8 mouse cellular contexts compared by ENCODE assay signal in the genomic region with DNA sequence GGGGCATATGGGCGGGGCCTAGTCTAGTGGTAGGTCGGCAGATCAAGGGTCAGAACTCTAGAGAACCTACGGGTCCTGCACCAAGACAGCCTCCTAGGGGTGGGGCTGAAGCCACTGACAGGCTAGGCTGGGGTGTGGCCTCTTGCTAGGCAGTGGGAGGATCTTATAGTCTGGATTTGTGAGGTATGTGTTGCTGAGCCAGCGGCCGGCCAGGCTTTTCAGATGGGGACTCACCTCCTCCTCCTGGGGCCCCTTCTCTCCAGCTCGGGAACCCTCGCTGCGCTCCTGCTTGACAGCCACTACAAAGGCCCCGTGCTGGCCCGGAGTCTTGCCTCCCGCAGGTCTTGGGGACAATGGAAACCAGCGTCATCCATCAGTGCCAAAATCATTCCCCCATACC. TPM values are rescaled to one million over a fixed set of nuclear protein-coding genes. Genes with fewer than 3 reads are reported as not detected.
DNase-seq lines count a peak whose midpoint lies in the region; ATAC-seq lines count a peak whose summit lies in the region.

No protein-coding gene starts in this region.

- H3K27me3 ChIP-seq in heart, embryonic 14.5 days (ENCODE audit: control insufficient read depth, insufficient read depth, low read length) = no peaks in the 10 kb centered on the region
- peaks cover 52% of the 10 kb centered on the region for H3K27me3 ChIP-seq in midbrain, embryonic 10.5 days (ENCODE audit: low read depth, poor library complexity, severe bottlenecking)

- H3K9ac ChIP-seq in heart, embryonic 14.5 days (ENCODE audit: low read length) = peak overlapping the region; percentile 96

- 6% methylated on average over 11 of the region's 12 CpGs for WGBS in heart, embryonic 14.5 days
- 5% methylated on average over 12 of the region's 12 CpGs for WGBS in midbrain, embryonic 10.5 days

- peak overlapping the region in 1 of 2 experiments; percentile 84; a peak in 2 of 4 replicates for H3K27ac ChIP-seq in heart, embryonic 14.5 days (replicated peaks in 1 of 2; ENCODE audit: control insufficient read depth in 1 of 2, insufficient read depth in 1 of 2, low read depth in 2 of 2, low read length in 2 of 2)
- peak overlapping the region; percentile 95 for H3K27ac ChIP-seq in midbrain, embryonic 10.5 days (replicated peaks)

- peaks cover 34% of the 10 kb centered on the region for H3K36me3 ChIP-seq in heart, embryonic 14.5 days (ENCODE audit: control insufficient read depth, insufficient read depth, low read length)
- H3K36me3 ChIP-seq in midbrain, embryonic 10.5 days = peaks cover 35% of the 10 kb centered on the region

- peaks cover 17 to 28% of the 10 kb centered on the region in 2 experiments for H3K4me1 ChIP-seq in heart, embryonic 14.5 days (ENCODE audit: control insufficient read depth in 2 of 2, insufficient read depth in 2 of 2, low read length in 2 of 2)
- H3K4me1 ChIP-seq in midbrain, embryonic 10.5 days = peaks cover 55% of the 10 kb centered on the region

- no peaks in the 10 kb centered on the region for H3K9me3 ChIP-seq in heart, embryonic 14.5 days (ENCODE audit: control insufficient read depth, low read length)
- no peaks in the 10 kb centered on the region for H3K9me3 ChIP-seq in midbrain, embryonic 10.5 days (replicated peaks)

- peak overlapping the region; percentile 66 to 85 for H3K4me3 ChIP-seq in heart, embryonic 14.5 days (ENCODE audit: control insufficient read depth in 1 of 2, insufficient read depth in 1 of 2, low read depth in 1 of 2, low read length in 2 of 2)
- peak overlapping the region; percentile 77 for H3K4me3 ChIP-seq in midbrain, embryonic 10.5 days

- DNase-seq in cerebellum, adult 9-10 months = peak; percentile 50
- no peak for DNase-seq in cerebellum, adult 11 months
- DNase-seq in adipocyte (ENCODE audit: low spot score) = peak; percentile 67
- DNase-seq in kidney, postnatal 25 days = peak; percentile 70 to 88
- DNase-seq in midbrain, embryonic 10.5 days (ENCODE audit: low spot score) = peak; percentile 38
- DNase-seq in natural killer cell, adult 2 months (ENCODE audit: low spot score in 2 of 2) = no peak

- H3K4me2 ChIP-seq in heart, embryonic 14.5 days (ENCODE audit: low read length) = peak overlapping the region; percentile 98

- ATAC-seq in heart, embryonic 14.5 days (ENCODE audit: insufficient number of reproducible peaks, insufficient read depth, low FRiP score, low read depth) = no peak
- no peak for ATAC-seq in frontal cortex, adult (ENCODE audit: low TSS enrichment)

RNA-seq across cellular contexts. Expression of a gene that starts 1.1 kb away (rescaled TPM):
- 94.2 and 97.0 TPM in 2 replicates for polyA plus RNA-seq in heart, embryonic 14.5 days (2014; fragmentation: Nextera tagmentation; extraction: Ambion mirVana)
- polyA plus RNA-seq in midbrain, embryonic 10.5 days (2016; fragmentation: Nextera tagmentation; extraction: Ambion mirVana) = 102 and 115 TPM in 2 replicates

RNA-seq across cellular contexts. Expression of a gene that starts 6.1 kb away (rescaled TPM):
- 0.11 TPM in 1 of 2 replicates, not detected in the other for polyA plus RNA-seq in heart, embryonic 14.5 days (2014; fragmentation: Nextera tagmentation; extraction: Ambion mirVana)
- polyA plus RNA-seq in midbrain, embryonic 10.5 days (2016; fragmentation: Nextera tagmentation; extraction: Ambion mirVana) = not detected in 2 replicates

RNA-seq across cellular contexts. Expression of a gene that starts 8.1 kb away (rescaled TPM):
- 3.7 and 6.5 TPM in 2 replicates for polyA plus RNA-seq in heart, embryonic 14.5 days (2014; fragmentation: Nextera tagmentation; extraction: Ambion mirVana)
- 9.3 and 10.6 TPM in 2 replicates for polyA plus RNA-seq in midbrain, embryonic 10.5 days (2016; fragmentation: Nextera tagmentation; extraction: Ambion mirVana)

RNA-seq across cellular contexts. Expression of a gene that starts 16.5 kb away (rescaled TPM):
- polyA plus RNA-seq in heart, embryonic 14.5 days (2014; fragmentation: Nextera tagmentation; extraction: Ambion mirVana) = 0.28 and 0.38 TPM in 2 replicates
- polyA plus RNA-seq in midbrain, embryonic 10.5 days (2016; fragmentation: Nextera tagmentation; extraction: Ambion mirVana) = 0.38 and 0.39 TPM in 2 replicates

RNA-seq across cellular contexts. Expression of a gene that starts 20.6 kb away (rescaled TPM):
- polyA plus RNA-seq in heart, embryonic 14.5 days (2014; fragmentation: Nextera tagmentation; extraction: Ambion mirVana) = 9.5 and 11.3 TPM in 2 replicates
- 2.9 and 3.3 TPM in 2 replicates for polyA plus RNA-seq in midbrain, embryonic 10.5 days (2016; fragmentation: Nextera tagmentation; extraction: Ambion mirVana)

Comparison
In these comparisons a context has a peak if more than half of its experiments do, and no peak if none do; other contexts are left out.
1. DNase-seq: peak in cerebellum, adult 9-10 months (single experiment), adipocyte (single experiment), kidney, postnatal 25 days (2 of 2) and midbrain, embryonic 10.5 days (single experiment); none in cerebellum, adult 11 months (single experiment) and natural killer cell, adult 2 months (0 of 2).